Mouse (Mus musculus): ENCODE results near the gene Dner.

The Dner gene

GRCm38 (mm10) chr1:84622978-84623554 lies 73.0 kb downstream of the Dner start:
- DNase-seq = no peak

- DNase-seq = no peak
These were observed 74.7 kb downstream of the Dner start for GRCm38 (mm10) chr1:84621308-84621707.

- no peak for DNase-seq
These were observed 76.8 kb downstream of the Dner start for GRCm38 (mm10) chr1:84619131-84619760.

- DNase-seq = no peak
These were observed 77.9 kb downstream of the Dner start for GRCm38 (mm10) chr1:84618094-84618493.

DNA sequence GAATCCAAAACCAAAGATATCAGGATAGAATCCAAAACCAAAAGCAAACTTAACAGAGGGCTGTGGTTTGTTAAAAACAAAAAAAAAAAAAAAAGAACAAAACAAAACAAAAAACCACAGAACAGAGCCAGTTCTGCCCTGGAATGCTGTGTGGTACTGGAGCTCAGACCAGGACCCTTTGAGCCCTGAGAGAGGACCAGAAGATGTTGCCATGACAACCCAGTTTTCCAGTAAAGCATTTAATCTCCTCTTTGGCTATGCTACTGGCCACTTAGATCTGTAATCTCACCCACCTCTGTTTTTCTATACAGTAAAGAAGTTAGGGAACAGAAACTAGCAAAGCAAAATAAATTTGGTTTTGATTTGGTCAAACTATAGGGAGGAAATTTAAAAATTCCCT lies 79.9 kb downstream of the Dner start:
- no peak for DNase-seq

- DNase-seq = no peak
These were observed 81.4 kb downstream of the Dner start for GRCm38 (mm10) chr1:84614596-84614995.

DNA sequence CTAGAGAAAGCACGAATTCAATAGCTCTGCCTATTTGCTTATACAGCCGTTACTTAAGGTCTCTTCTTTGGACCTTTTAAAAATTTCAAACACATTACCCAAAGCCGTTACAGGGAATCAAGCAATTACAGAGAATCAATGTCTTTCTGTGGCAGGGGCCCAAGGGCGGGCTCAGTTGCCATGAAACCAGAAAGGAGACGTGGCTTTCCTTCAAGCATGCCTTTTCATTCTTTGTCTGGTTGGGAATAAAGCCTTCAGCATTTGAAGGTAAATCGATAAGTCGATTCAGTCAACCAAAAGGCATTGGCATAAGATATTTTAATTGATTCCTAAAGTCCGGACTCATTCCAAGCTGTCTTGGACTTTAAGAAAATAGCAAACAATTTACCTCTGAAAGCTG lies 82.9 kb downstream of the Dner start:
- no peak for DNase-seq

DNA sequence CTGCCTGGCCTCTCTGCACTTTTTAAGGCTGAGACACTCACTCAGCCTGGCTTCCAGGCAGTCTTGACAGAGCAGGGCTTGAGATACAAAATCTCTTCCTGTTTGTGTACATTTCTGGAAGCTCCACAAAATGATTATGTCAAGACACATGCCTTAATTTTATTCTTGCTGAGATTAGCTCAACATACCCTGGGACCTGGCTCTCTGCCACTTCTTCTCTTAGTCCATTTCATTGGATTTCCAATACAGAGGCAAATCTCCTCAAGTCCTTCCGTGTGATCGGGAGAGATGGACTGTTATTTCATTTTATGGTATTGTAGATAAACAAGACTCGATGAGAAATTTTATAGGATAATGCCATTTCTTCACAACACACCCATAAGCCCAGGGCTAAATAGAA lies 84.7 kb downstream of the Dner start:
- DNase-seq = no peak

- no peak for DNase-seq
These were observed 97.0 kb downstream of the Dner start for GRCm38 (mm10) chr1:84599025-84599424.

DNA sequence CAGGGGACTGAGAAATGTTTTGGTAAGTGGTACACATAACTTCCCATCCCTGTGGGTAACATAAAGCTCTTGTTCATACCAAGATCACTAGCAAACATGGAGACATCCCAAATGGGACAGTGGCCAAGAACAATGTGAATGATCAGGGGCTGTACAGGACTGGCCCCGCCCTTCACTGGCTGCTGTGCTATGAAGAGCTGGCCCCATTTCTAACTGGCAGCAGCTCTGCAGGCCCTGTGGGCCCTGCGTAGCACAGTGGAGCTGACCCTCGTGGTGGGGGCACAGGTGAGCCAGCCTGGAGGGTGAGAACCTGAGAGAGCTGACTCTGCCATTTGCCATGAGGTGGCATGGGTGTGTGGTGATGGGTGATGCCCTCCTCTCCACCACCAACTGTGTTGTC lies 100.0 kb downstream of the Dner start:
- no peak for DNase-seq

- no peak for DNase-seq
These were observed 103.6 kb downstream of the Dner start for GRCm38 (mm10) chr1:84592394-84592793.

DNA sequence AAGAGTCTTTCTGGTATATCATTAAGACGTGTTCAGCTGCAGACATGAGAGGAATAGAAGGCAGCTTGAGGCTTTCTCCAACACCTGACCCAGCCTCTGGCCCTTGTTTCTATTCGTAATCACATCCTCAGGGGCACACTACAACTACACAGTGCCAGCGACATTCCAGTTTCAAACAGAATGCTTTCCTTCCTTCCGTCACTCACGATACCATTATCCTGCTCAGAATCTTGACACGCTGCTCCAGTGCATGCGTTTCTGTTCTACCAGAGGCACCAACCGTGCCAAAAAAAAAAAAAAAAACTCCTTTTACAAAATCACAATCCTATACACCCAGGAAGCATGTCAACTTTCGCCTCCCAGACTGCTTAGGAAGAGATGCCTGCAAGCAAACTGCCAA lies 105.5 kb downstream of the Dner start:
- no peak for DNase-seq

- DNase-seq = no peak
These were observed 110.6 kb downstream of the Dner start for GRCm38 (mm10) chr1:84585434-84585833.

DNA sequence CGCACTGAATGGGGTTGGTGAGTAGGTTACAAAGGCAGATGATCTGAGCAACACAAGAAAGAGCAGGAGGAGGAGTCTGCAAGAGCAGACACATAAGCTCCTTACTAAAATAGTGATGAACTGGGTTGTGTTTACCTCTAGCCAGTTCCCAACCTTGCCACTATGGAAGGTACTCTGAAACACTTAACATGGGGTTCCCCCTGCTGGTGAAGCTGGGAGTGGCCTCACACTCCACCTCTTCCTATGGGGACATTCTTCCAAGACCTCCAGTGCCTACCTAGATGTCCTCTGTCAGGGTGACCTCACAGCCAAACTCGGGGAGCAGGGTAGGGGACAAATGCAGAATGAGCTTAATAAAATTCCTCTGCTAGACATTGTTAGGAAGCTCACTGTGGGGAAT lies 114.2 kb downstream of the Dner start:
- peak; percentile 41 to 83 for DNase-seq

DNA sequence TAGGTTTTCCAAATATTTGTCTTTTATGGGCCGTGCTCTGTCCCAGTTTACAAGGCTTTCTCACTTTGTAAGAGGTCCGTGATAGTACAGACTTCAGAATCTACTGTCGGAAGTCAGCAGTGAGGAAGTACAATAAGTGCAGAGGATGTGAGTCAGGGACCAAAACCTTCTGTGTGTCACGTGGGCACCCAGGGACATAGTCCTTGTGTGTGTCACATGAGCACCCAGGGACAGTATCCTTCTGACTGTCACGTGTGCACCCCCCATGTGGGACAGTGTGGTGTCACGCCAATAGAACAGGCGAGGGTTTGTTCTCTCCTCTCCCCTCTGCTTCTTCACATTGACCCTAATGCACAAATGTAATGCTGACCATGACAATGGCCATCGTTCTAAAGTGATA lies 134.2 kb downstream of the Dner start:
- no peak for DNase-seq

DNA sequence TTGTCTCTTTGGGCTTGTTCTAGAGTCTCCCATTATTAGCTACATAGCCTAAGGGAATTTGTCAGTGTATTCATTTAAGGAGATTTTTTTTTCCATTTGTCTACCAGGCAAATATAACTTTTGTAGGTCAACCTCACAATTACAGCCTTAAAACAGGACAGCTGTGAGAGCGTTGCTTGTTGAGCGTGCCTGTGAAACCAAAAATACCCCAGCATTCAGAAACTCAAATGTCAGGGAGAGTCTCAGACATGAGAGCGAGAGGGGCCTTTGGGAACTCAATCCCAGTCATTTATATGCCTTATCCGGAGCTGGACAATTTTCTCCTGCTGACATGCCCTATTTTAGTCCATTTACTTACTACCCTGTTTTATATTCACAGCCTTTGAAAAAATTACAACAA lies 134.6 kb downstream of the Dner start:
- DNase-seq = no peak

GRCm38 (mm10) chr1:84556546-84557511 lies 139.2 kb downstream of the Dner start:
- no peak for DNase-seq

- no peak for DNase-seq
These were observed 144.0 kb downstream of the Dner start for GRCm38 (mm10) chr1:84552005-84552404.

GRCm38 (mm10) chr1:84550065-84550368 lies 146.0 kb downstream of the Dner start:
- DNase-seq = no peak

DNA sequence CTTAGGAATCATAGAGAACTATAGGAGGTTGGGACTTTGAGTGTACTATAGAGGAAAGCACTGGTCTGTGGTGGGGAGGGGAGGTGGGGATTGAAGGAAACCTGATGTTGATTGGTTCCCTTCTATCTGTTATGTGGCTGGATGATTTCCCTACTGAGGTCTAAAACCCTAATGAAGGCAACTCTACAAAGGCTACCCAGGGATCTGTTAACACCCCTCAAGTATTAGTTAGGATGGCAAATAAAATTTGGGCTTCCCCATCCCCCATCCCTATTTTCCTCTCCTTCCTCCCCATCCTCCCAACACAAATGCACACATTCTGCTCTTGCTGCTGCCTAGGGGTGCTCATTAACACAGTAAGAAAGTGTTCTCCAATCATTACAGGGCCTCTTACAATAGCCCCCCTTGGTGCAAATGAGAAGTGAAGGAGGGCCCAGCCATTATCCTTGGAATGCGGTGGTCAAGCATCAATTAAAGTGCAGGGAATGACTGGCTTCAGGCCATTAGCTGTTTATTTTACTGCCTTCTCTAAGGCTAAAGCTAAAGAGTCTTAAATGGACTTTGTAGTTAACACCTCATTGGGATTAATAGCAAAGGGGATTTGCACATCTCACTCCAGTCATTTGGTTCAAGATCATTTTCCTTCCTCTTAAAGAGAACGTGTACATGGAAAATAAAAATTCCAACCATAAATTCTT lies 146.5 kb downstream of the Dner start:
- DNase-seq = no peak

DNA sequence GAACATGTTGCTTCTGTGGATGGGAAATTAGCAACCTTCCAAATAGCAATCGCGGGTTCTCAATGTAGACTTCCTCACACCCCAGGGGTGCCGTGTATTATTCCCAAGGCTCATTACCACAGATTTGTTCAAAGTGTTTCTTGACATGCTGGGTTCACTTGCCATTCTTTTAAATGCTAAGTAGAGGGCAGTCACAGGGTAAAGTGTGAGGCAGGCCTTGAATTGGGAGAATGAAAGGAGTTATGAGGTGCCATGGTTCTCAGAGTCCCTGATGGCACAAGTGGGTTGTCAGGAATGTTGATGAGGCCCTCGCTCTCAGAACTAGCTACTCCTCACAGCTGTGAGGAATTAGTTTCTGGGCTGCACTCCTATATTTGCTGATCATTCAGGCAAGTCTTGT lies 160.0 kb downstream of the Dner start:
- DNase-seq = no peak

DNA sequence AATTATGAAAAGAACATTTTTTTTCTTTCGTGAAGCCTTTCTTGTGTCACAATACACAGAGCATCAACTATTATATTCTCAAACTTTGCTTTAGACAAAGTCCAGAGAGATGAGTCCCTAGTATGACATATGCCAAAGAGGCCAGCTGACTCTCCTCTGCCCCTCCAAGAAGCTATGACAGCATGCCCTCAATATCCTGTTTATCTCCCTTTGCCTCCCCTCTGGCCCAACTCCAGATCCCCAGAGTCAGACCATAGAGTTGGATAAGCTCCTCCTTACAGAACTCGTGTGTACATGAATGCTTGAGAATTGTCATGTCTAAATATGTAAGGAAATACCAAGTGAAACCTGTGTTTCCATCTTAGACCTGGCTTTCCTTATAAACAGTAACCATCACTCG lies 170.5 kb downstream of the Dner start:
- DNase-seq = peak in 1 of 2 experiments; percentile 23

DNA sequence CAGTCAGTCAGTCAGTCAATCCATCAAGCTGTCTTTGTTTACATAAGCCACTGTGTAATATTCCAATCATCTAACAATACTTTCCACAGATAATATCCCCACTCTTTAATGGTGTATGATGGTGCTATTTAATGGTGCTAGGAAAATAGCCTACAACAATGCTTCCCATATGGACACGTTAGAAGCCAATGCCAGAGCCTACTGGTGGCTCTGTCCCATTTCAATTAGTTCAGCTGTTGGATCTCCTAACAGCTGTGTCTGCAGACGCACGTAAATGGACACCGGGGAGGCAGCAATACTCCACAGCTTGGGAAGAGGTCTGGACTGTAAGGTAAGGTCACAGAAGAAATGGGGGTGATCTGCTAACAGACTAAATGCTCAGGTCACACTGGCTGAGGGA lies 171.6 kb downstream of the Dner start:
- no peak for DNase-seq

DNA sequence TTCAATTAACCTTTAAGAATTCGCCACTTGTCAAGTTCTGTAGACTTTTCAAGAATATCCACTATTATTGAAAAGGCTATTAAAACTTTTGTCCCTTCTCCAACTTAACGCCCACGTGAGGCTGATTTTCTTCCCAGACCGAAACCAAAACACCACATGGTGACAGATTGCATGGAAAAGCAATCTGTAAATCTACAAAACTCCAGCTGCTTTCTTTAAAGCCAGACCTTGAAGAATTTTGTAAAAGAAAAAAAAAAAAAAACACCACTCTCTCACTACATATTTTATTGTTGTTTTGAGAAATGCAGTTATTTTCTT lies 173.1 kb downstream of the Dner start:
- DNase-seq = no peak
